Mouse (Mus musculus) neural tube, embryonic 14.5 days (tissue): ENCODE results near the gene Pik3r2. TPM values are rescaled to one million over a fixed set of nuclear protein-coding genes. Genes with fewer than 3 reads are reported as not detected.

ENCODE experiments used
- ATAC-seq: fragments of 200-750 bp; cut with Nextera tagmentation; 2 replicates; pipeline ENCODE4 v1.8.0; 2017; ENCODE audit warnings: low read depth, mild to moderate bottlenecking, moderate TSS enrichment, moderate library complexity
- H3K27ac ChIP-seq: fragments of 300-500 bp; sonication (generic); 2 replicates; pipeline ENCODE4 v1.5.1; 2014; ENCODE audit warnings: low read depth, mild to moderate bottlenecking, control low read depth, low read length, moderate library complexity, mixed read lengths
- H3K27me3 ChIP-seq: fragments of 300-500 bp; sonication (generic); 2 replicates; pipeline ENCODE4 v1.6.1; 2014; ENCODE audit warnings: low read length; ENCODE audit not compliant: control insufficient read depth, insufficient read depth
- H3K36me3 ChIP-seq: fragments of 300-500 bp; sonication (generic); 2 replicates; pipeline ENCODE4 v1.6.1; 2014; ENCODE audit warnings: low read length, mixed read lengths; ENCODE audit not compliant: control insufficient read depth, insufficient read depth
- H3K4me1 ChIP-seq: fragments of 300-500 bp; sonication (generic); 2 replicates; pipeline ENCODE4 v1.6.1; 2014; ENCODE audit warnings: low read length; ENCODE audit not compliant: control insufficient read depth, insufficient read depth
- H3K4me2 ChIP-seq: fragments of 300-500 bp; sonication (generic); 2 replicates; pipeline ENCODE4 v1.6.1; 2014; ENCODE audit warnings: mild to moderate bottlenecking, low read depth, low read length, control low read depth
- H3K4me3 ChIP-seq: fragments of 300-500 bp; sonication (generic); 2 replicates; pipeline ENCODE4 v1.5.1; 2014; ENCODE audit warnings: low read depth, low read length, control low read depth, mixed read lengths
- H3K9ac ChIP-seq: fragments of 300-500 bp; sonication (generic); replicated peaks from 2 replicates; pipeline ENCODE4 v1.6.1; 2014; ENCODE audit warnings: low read depth, mild to moderate bottlenecking, control low read depth, low read length, mixed read lengths
- H3K9me3 ChIP-seq: fragments of 300-500 bp; sonication (generic); 2 replicates; pipeline ENCODE4 v1.6.1; 2016; ENCODE audit warnings: low read length; ENCODE audit not compliant: control insufficient read depth
- WGBS: fragments of 180-500 bp; shearing (Covaris S2); extraction: QIAGEN DNeasy Blood & Tissue Kit; methylation state at CpG from one replicate; pipeline ENCODE4 v1.1.7; 2014; 5-methylcytosine and 5-hydroxymethylcytosine counted together
- polyA plus RNA-seq: library from polyadenylated mRNA; unstranded; fragments of >200 nt; fragmentation: Nextera tagmentation; extraction: Ambion mirVana; gene quantifications from 2 replicates; pipeline ENCODE4 v1.2.1, GENCODE M21; 2014

The Pik3r2 gene
- polyA plus RNA-seq, 1 experiment from 2014 or later = 72.2 TPM

GRCm38 (mm10) chr8:70795370-70795769, 18.9 kb upstream of the Pik3r2 start:
- Histone ChIP-seq H3K9ac (no peak overlapping the region), H3K9me3 (no peaks in the 10 kb centered on the region), H3K27me3 (peaks cover 9% of the 10 kb centered on the region), H3K4me1 (peaks cover 20% of the 10 kb centered on the region), H3K36me3 (no peaks in the 10 kb centered on the region), H3K27ac (no peak overlapping the region), H3K4me2 (no peak overlapping the region), H3K4me3 (no peak overlapping the region)
- ATAC-seq = no peak
- 89% methylated on average over 2 of the region's 2 CpGs for WGBS

GRCm38 (mm10) chr8:70794215-70794614, 17.7 kb upstream of the Pik3r2 start:
- Histone ChIP-seq H3K4me2 (no peak overlapping the region), H3K4me3 (no peak overlapping the region), H3K27ac (no peak overlapping the region), H3K9ac (no peak overlapping the region), H3K4me1 (peaks cover 20% of the 10 kb centered on the region), H3K9me3 (no peaks in the 10 kb centered on the region), H3K36me3 (no peaks in the 10 kb centered on the region), H3K27me3 (peaks cover 4% of the 10 kb centered on the region; the same call in 1 of the 2 replicates)
- no peak for ATAC-seq
- WGBS = 89% methylated on average over 2 of the region's 2 CpGs

- Histone ChIP-seq H3K4me2 (peak overlapping the region; percentile 66), H3K9ac (peak overlapping the region; percentile 87), H3K27me3 (no peaks in the 10 kb centered on the region), H3K27ac (peak overlapping the region; percentile 85), H3K4me3 (peak overlapping the region; percentile 58), H3K4me1 (peaks cover 13% of the 10 kb centered on the region), H3K36me3 (no peaks in the 10 kb centered on the region), H3K9me3 (no peaks in the 10 kb centered on the region)
- peak; percentile 52 for ATAC-seq
- under 1% methylated on average over 20 of the region's 20 CpGs for WGBS
Observed at GRCm38 (mm10) chr8:70792700-70793099, 16.2 kb upstream of the Pik3r2 start.

GRCm38 (mm10) chr8:70791975-70792691, 15.6 kb upstream of the Pik3r2 start:
- Histone ChIP-seq H3K27ac (peak overlapping the region; percentile 85), H3K36me3 (no peaks in the 10 kb centered on the region), H3K9me3 (no peaks in the 10 kb centered on the region), H3K4me3 (peak overlapping the region; percentile 58), H3K4me1 (peaks cover 13% of the 10 kb centered on the region), H3K27me3 (no peaks in the 10 kb centered on the region), H3K9ac (peak overlapping the region; percentile 87), H3K4me2 (peak overlapping the region; percentile 66)
- WGBS = 5% methylated on average over 57 of the region's 58 CpGs
- ATAC-seq = peak; percentile 84

GRCm38 (mm10) chr8:70791294-70791701, 14.8 kb upstream of the Pik3r2 start:
- 0 out of 2 replicates have a peak overlapping the region, but pooled peaks have one; percentile 7 for H3K9ac ChIP-seq
- H3K27ac ChIP-seq = no peak overlapping the region
- H3K36me3 ChIP-seq = peaks cover 5% of the 10 kb centered on the region
- no peak overlapping the region for H3K4me3 ChIP-seq
- peaks cover 13% of the 10 kb centered on the region for H3K4me1 ChIP-seq
- H3K27me3 ChIP-seq = no peaks in the 10 kb centered on the region
- 87% methylated on average over 7 of the region's 7 CpGs for WGBS
- ATAC-seq = no peak
- no peaks in the 10 kb centered on the region for H3K9me3 ChIP-seq
- peak overlapping the region; percentile 66 for H3K4me2 ChIP-seq

- peaks cover 10% of the 10 kb centered on the region for H3K36me3 ChIP-seq
- H3K27ac ChIP-seq = no peak overlapping the region
- 59% methylated on average over 8 of the region's 8 CpGs for WGBS
- H3K9ac ChIP-seq = peak overlapping the region; percentile 21
- H3K9me3 ChIP-seq = no peaks in the 10 kb centered on the region
- H3K27me3 ChIP-seq = no peaks in the 10 kb centered on the region
- peak overlapping the region; percentile 66; the same call in 1 of the 2 replicates for H3K4me2 ChIP-seq
- no peak overlapping the region for H3K4me3 ChIP-seq
- H3K4me1 ChIP-seq = peaks cover 13% of the 10 kb centered on the region
- no peak for ATAC-seq
Observed at GRCm38 (mm10) chr8:70790846-70791245, 14.3 kb upstream of the Pik3r2 start.

- Histone ChIP-seq H3K9me3 (no peaks in the 10 kb centered on the region), H3K4me2 (no peak overlapping the region), H3K27ac (no peak overlapping the region), H3K4me3 (no peak overlapping the region), H3K9ac (no peak overlapping the region), H3K4me1 (peaks cover 13% of the 10 kb centered on the region), H3K36me3 (peaks cover 11% of the 10 kb centered on the region), H3K27me3 (no peaks in the 10 kb centered on the region)
- no peak for ATAC-seq
- WGBS = 80% methylated on average over 10 of the region's 10 CpGs
Observed at GRCm38 (mm10) chr8:70789046-70789445, 12.5 kb upstream of the Pik3r2 start.

- Histone ChIP-seq H3K36me3 (peaks cover 18% of the 10 kb centered on the region), H3K27ac (no peak overlapping the region), H3K27me3 (no peaks in the 10 kb centered on the region), H3K9ac (no peak overlapping the region), H3K9me3 (no peaks in the 10 kb centered on the region), H3K4me2 (no peak overlapping the region), H3K4me1 (peaks cover 13% of the 10 kb centered on the region), H3K4me3 (no peak overlapping the region)
- WGBS = 17% methylated on average over 29 of the region's 30 CpGs
- ATAC-seq = no peak
Observed at GRCm38 (mm10) chr8:70787941-70788667, 11.6 kb upstream of the Pik3r2 start.

- ATAC-seq = no peak
- Histone ChIP-seq H3K27ac (no peak overlapping the region), H3K4me1 (0 out of 2 replicates have a peak, but pooled peaks cover 9% of the 10 kb centered on the region), H3K9ac (no peak overlapping the region), H3K27me3 (no peaks in the 10 kb centered on the region), H3K4me3 (no peak overlapping the region), H3K36me3 (peaks cover 21% of the 10 kb centered on the region), H3K9me3 (no peaks in the 10 kb centered on the region), H3K4me2 (no peak overlapping the region)
- 92% methylated on average over 3 of the region's 3 CpGs for WGBS
Observed at GRCm38 (mm10) chr8:70787051-70787445, 10.5 kb upstream of the Pik3r2 start.
